Mouse (Mus musculus) spleen, embryonic (tissue): Measurements from ENCODE around the gene Gm42906.

Experiments used
- CTCF ChIA-PET: fragments of 350-600 bp; sonication (Branson Sonifier 250); formaldehyde crosslinking; loops from one replicate; lab custom pipeline; 2022; lab: Charles Lee

Gm42906 gene

DNA sequence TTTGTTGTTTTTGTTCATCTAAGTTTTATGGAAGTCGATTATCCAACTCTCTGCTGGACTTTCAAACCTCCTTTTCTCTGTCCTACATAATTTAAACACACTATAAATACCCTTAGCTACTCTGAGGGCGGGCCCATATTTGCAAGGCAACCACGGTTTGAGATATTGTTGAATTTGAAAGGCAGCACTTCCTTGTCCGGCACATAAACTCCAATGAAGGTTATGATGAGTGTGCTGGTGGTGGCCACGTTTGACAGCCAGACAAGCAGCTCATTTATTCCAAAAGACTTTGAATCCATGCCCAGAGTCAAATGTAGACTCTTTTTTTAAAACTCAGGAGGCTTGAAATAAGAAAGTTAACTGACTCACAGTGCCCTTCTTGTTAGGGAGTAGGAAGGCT lies 33.3 kb downstream of the Gm42906 start:
- CTCF ChIA-PET = no interaction called here

DNA sequence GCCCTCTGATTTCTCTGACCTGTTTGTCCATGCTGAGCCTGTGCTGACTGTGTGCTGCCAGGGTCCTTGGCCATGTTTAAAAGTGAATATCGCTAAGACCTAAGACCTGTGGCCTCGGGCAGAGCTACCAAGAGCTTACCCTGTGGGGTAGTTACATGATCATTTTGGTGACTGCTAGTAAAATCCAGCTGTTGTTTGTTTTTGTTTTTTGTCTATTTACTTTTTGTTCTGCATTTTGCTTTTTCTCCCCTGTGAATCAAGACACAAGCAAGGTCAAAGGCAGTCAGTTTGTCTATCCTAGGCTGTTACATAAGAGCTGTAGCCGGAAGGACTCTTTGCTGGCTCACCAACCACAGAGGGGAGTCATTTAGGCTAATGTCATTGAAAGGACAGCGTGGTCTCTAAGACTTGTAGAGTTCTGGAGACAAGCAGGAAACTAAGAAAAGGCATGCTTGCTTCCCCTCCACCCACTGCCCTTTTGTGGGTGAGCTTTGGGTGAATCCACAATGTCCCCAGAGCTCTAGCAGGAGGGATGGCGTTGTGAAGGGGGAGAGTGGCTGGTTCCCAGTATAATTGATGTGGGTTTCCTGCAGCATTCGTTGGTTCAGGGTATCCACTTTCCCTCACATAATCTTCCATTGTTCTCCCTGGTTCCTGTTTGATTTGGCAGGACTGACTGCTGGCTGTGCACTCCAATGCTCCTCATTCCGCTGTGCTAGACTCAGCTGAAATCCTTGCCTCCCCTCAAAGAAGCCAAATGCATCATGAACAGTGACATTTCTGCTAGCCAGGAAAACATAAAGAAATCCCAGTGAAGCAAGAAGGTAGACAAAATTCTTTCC lies 33.9 kb downstream of the Gm42906 start:
- CTCF ChIA-PET = no interaction called here

DNA sequence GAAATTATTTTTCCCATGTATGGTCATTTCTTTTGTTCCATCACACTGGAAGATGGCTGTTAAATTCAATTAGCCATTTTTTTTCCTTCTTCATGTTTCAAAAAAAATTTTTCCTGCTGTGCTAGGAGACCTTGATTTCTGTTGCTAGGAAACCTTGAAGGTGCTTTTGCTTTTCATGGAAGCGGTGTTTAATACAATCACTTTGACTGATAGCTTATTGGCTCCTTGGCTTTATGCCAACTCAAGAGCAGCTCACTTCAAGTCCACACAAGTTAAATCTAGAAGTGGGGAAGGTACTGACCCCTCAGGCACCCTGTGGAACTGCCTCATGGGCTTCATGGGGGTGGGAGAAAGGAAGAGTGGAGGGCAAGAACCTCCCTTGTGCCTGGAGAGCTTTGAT lies 38.1 kb downstream of the Gm42906 start:
- CTCF ChIA-PET = no interaction called here

DNA sequence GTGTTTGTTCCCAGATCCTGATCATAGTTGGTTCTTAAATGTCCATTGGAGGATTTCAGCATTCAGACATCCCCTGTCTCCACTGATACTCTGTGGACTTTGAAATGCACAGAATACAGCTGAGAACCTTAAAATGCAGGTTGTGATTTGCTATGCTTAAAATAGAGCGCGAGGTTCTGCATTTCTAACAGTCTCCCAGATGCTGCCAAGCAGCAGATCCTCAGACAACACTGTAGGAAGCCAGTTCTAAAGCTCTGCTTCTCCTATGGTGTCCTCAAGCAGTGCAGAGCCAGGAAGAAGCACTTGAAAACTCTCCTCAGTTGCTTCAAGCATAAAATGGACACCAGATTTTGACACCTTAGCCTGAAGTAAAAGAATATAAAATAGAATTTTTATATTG lies 48.1 kb downstream of the Gm42906 start:
- CTCF ChIA-PET = no interaction called here

DNA sequence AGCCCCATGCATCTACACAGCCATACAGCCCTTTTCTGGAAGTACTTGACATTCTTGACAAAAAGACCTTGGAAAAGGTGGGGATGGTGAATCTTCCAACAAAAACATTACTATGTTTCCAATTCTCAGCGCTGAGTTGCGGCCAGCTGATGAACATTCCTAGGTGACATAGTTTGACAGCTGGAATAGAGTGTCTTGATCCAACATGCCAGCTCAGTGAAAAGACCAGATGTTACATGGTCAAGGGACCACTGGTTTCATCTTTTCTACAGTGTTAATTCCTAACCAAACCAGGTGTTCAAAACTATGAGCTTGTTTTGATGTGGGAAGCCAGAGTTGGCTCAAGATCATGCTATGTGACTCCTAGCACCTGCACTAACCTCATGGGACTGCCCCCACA lies 48.8 kb downstream of the Gm42906 start:
- CTCF ChIA-PET = no interaction called here

DNA sequence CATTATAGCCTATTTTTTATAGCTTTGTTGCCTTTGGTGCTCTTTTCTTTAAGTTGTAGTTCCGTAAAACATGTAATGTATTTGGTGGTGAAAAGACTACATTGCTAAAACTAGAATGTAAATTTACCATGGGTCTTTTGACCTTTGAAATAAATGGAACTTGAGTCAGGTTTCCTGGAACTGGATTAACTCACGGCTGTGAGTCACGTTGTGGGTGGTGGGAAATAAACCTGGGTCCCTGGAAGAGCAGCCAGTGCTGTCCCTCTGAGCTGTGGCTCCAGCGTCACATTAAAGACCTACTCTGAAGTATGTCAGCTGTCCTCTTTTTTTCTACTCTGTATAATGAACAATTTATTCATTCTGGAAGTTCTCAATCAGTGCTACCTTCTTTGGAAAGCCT lies 51.0 kb downstream of the Gm42906 start:
- CTCF ChIA-PET = no interaction called here

DNA sequence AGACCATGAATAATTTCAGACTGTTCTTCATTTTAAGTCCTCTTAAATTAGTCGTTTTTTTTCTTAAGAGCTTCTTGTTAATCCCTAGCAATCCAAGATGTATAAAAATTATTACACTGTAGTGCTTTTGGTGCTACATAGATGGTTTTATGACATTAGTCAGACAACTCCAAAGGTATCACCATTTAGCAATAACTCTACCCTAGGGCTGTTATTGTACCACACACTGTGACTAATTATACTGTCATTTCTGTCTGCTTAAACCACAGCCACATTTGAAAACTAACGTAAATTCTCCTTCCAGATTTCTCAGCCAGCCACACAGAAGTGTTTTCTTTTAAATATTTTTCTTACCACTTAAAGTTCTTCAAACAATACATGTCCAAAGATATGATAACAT lies 53.1 kb downstream of the Gm42906 start:
- CTCF ChIA-PET = no interaction called here

DNA sequence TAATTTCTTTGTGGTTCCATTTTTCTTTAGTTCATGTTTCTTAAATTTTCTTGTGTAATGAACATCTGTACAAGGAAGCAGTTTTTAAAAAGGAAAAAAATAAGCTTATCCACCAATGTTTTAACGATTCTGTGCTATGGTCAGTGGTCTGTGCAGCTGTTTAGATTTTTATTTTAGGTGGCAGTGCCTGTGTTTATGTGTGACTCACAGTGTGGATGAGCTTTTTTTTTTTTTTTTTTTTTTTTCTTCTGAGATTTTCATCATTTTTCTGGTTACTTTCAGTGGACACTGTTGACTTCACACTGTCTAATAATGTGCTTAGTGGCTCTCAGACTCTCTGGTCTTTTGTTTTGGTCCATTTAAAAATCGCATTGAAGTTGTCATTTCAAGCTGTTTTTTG lies 56.8 kb downstream of the Gm42906 start:
- CTCF ChIA-PET = no interaction called here

DNA sequence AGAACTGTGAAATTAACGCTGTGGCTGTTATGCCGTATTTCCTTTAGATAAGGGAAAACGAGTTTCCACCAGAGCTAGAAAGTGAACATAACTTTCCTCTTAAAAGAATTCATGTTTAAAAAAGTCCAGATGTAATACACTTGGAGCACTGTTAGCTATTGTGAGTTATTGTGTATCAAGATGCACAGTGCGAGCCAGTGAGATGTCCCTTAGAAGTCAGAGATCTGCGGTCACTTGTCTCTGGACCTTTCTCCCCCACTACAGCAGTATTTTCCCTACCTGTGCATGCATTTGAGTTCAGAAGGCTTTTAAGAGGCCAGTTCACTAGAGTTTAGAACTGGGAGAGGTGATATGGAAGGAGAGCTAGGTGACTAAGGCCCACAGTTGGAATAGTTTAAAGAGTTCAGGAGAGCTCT lies 58.6 kb downstream of the Gm42906 start:
- CTCF ChIA-PET = interaction anchor here (1.0 kb wide), 1 partner anchor 318 kb away, joined by 5 read pairs; no protein-coding TSS in a partner anchor

DNA sequence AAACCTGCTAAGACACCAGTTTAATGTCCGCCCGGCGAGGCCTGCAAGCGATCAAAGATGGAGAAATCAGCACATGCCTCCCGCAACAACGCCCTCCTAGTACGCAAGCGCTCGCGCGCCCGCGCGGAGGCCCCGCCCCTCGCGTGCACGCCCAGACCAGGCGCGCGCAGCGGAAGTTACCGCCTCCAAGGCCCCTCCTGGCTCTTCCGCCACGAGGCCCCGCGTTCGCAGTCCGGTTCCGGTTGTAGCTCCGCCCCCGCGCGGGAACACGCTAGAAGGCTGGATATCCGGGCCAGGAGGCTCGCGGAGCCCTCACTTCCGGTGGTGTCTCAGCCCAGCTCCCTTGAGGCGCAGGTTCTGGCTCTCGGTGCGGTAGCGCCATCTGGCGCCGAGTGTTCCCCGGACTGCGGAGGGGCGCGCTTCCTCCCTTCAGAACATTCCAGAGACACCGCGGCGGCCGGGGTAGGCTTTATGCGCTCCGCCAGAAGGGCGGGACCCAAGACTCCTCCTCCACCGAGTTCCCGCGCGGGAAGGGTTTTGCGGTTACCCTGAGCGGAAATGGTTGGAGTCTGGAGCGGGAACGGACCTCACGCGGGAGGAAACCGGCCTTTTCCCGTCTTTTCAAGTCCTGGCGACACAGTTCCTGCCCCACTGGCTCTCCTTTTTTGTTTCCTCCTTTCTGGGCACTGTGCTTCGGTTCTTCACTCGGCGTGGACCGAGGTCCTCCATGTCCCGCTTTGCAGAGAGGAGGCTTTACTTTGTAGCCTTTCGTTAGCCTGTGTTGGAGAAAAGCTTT lies 59.4 kb downstream of the Gm42906 start:
- CTCF ChIA-PET = interaction anchor here (1.0 kb wide), 1 partner anchor 318 kb away, joined by 5 read pairs; no protein-coding TSS in a partner anchor

DNA sequence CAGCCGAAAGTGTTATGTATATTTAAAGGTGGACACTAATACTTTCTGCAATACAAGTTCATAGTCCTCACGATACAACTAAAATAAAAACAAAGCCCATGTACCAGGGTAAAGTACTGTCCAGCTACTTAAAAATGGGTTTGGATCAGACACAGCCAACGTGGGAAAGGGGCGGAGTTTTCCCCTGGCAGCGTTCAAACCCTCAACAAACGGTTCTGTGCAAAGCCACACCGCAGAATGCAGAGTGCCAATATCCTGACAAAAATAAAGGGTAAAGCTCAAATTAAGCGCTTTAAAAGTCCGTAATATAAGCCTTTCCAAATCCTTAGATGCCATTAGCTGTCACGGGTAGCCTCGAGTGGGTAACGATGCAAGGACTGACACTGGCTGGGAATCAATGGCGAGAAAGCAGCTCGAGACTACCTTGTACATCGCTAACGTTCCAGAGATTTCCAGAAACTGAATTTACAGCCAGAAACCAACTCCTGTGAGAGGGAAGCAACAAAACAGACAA lies 60.0 kb downstream of the Gm42906 start:
- CTCF ChIA-PET = no interaction called here

DNA sequence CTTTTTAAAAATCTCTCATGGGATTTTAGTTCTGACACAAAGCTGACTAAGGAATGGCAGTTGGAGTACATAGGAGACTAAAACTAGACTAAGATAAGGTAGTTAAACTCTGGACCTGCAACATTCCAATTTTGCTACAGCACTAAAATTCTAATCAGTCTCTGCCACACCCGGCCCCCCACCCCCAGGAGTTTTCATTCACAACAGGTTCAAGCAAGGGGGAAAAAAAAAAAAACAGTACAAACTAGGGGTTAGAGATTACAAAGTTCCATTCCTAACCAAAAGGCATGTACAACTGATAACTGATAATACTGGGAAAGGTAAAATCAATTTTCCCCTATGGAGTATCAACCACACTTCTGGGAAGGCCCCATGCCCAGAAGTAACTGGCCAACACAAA lies 60.6 kb downstream of the Gm42906 start:
- CTCF ChIA-PET = no interaction called here

DNA sequence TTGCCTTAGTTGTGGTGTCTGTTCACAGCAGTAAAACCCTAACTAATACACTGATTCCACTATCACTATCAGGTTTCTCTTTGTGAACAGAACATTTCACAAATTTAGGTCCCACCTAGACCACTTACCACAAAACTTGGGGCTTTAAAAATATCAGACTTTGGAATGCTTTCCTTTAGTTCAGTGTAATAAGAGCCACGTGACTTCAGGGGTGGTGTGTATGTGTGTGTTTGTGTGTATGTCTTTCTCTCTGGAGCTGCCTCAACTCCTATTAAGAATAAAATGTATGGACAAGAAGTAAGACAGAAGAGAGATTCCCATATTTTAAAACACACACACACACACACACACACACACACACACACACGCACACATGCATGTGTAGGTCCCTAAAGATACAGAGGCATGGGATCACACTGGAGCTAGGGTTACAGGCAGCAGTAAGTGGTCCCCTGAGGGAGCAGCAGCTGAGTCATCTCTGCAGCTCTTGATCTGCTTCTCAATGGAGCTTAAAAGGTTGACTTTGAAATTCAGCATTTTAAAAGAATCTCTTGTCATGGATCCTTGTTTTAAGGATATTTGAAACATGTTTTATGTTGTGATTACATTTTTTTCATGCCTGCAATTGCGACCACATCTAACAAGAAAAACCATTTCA lies 64.5 kb downstream of the Gm42906 start:
- CTCF ChIA-PET = no interaction called here

DNA sequence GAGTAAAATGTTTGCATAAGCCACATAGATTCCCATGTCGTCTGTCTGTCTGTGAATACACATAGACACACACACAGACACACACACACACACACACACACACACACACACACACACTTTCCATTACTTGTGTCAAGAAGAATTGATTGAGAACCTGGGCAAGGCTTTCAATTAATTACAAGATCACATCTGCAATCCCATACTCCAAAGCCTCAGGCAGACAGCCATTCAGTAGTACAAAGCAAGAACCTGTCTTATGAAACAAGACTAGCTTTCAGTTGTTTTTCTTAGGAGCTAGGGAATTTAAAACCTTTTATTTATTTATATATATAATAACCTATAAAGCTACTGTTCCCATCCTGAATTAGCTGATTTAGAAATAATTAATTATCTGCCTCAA lies 78.3 kb downstream of the Gm42906 start:
- CTCF ChIA-PET = interaction anchor here (0.7 kb wide), 1 partner anchor 92 kb away, joined by 3 read pairs; no protein-coding TSS in a partner anchor

DNA sequence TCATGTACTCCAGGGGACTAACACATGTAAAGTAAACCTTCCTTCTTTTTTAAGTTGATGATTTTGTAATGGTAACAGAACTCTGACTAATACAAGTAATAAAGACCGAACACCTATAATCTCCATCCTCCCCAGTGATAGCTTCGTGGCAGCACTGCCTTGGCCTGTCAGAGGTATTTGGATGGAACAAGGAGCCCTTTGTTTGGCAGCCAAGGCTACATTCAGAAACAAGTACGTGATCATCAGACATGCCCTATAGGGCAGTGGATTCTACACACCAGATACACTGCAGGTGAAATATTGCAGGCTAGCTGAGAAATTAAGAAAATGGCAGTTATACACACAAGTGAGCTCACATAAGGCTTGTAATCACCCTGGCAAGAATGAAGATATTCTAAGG lies 79.5 kb downstream of the Gm42906 start:
- CTCF ChIA-PET = no interaction called here

DNA sequence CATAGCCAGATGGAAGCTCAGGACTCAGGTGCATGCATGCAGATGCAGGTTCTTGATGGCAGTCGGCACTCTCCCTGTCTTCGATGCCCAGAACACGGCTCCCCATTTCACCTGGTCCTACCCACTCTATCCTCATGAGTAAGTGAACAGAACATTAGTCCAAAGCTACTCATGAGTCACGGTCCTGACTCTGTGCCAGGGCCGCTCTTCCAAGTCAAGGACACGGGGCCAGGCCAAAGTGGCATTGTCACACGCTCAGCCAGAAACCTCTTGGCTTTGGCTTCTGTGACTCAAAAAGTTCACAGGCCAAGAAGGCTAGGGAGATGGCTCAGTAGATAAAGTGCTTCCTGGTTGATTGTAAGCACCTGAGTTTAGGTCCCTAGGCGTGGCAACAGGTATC lies 81.3 kb downstream of the Gm42906 start:
- CTCF ChIA-PET = no interaction called here

DNA sequence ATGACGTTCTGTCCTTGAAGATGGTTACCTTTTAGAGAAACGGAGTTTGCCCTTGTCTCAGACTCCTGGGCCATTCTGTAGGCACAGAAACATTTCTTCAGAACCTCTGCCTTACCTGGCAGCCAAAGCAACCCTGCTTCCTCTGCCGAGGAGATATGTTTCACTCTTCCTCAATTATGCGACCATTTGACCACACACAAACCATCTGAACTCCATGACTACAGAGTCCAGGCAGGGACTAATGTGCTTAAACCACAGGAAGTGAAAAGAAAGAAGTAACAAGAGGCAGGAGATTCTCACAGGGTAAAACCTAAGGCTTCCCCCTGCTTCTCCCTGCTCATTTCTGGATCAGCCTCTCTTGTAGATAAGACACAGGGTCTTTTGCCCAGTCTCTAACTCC lies 83.2 kb downstream of the Gm42906 start:
- CTCF ChIA-PET = no interaction called here

DNA sequence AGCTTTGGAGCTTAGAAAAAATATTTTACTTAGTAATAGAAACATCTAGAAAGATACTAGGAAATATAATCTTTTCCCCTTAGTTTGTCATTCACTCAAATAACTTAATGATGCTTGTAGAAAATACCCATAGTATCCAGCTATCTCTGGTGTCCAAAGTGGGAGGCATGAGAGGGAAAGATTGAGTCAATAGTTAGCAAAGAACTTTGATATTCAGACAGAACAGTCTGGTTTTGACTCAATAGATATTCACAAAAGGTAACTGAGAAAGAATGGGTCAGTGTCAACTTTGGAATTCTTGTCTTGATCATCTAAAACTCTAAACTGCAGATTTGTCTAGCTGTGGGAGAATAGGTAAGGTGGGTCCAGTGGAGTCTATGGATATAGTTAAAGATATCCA lies 94.3 kb downstream of the Gm42906 start:
- CTCF ChIA-PET = no interaction called here

DNA sequence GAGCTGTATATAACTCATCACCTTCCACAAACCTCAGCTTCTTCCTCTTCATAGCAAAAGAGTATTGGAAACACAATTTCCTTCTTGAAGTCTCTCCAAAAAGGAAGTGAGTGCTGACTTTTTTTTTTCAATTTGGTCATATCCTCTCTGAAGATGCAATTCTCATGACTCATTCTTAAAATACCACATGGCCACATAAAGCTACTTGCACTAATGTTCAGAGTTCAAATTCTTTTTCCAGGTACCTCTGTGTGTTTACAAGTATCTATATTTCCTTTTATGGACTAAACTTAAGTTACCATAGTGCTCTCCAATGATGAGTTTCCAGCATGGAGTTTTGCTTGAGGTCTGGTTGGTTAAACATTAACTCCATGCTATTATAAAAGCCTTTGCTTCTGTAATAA lies 94.8 kb downstream of the Gm42906 start:
- CTCF ChIA-PET = no interaction called here

DNA sequence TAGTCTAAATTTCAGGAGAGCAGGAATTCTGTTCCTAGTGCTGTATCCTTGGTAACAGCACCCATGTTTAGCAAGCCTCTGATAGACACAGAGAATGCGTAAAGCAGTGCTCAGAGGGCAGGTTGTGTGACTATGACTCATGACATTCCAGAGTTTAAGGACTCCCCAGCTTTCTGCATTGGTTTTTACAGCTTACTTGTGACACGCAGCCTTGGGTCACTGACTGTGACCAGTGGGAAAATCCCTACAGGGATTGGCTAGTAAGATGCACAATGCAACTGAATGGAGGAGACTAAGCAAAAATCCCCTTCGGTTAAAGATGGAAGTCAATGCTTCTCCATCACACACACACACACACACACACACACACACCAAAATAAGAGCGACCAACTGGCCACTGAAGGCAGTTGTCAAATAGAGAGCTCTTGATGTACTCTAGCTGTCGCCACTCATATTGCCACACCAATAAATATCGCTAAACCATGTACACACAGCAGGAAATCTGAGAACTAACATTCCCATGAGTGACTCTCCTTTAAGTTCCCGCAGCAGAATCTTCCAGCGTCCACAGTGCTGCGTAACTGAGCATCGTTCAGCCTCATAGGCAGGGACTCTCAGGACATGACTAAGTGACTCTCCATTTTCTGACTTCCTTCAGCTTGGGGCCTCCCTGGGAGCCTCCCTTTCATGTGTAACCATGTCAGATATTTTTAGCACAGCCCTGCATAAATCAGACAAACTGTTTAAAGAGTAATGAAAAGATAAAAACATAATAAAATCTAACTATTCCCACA lies 112.0 kb downstream of the Gm42906 start:
- CTCF ChIA-PET = no interaction called here

DNA sequence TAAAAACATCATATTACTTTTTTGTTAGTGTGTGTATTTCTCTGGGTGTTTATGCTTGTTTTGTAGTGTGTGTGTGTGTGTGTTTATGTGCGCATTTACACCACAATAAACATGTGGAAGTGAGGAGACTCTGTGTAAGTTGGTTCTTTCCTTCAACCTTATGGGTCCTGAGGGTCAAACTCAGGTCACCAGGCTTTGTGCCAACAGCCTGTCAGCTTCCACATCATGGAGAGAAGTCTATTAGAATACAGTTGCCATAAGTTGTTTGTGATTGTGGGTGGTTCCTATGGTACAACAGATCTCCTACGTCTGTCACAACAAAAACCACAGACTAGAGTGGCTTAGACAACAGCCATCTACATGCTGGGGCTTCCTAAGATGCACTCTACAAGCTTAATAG lies 127.7 kb downstream of the Gm42906 start:
- CTCF ChIA-PET = no interaction called here
